8 mouse cellular contexts compared by ENCODE assay signal in genomic region chr15:79326971-79327961, GRCm38 (mm10). TPM values are rescaled to one million over a fixed set of nuclear protein-coding genes. Genes with fewer than 3 reads are reported as not detected.
DNase-seq lines count a peak whose midpoint lies in the region; ATAC-seq lines count a peak whose summit lies in the region.

No protein-coding gene starts in this region.

- H3K4me2 ChIP-seq in heart, embryonic 14.5 days (ENCODE audit: low read length) = peak overlapping the region; percentile 93

- no peaks in the 10 kb centered on the region for H3K9me3 ChIP-seq in heart, embryonic 14.5 days (ENCODE audit: control insufficient read depth, low read length)

- peak; percentile 67 for DNase-seq in adrenal gland, adult 2 months
- no peak for DNase-seq in adrenal gland, postnatal 4 days (ENCODE audit: low spot score in 2 of 2)
- peak; percentile 86 for DNase-seq in MN1 (ENCODE audit: low spot score)
- DNase-seq in cerebellum, postnatal 36 days = peak; percentile 28 to 44
- peak; percentile 75 for DNase-seq in kidney, postnatal 14 days
- DNase-seq in lung, postnatal 10 days = peak; percentile 49
- peak; percentile 52 for DNase-seq in retina, embryonic 14.5 days (ENCODE audit: low spot score)

- peak overlapping the region; percentile 52 to 63 for H3K4me3 ChIP-seq in heart, embryonic 14.5 days (ENCODE audit: control insufficient read depth in 1 of 2, insufficient read depth in 1 of 2, low read depth in 1 of 2, low read length in 2 of 2)

- H3K36me3 ChIP-seq in heart, embryonic 14.5 days (ENCODE audit: control insufficient read depth, insufficient read depth, low read length) = no peaks in the 10 kb centered on the region

- H3K27ac ChIP-seq in heart, embryonic 14.5 days (replicated peaks in 1 of 2; ENCODE audit: control insufficient read depth in 1 of 2, insufficient read depth in 1 of 2, low read depth in 2 of 2, low read length in 2 of 2) = peak overlapping the region; percentile 78 to 83

- 20% methylated on average over 20 of the region's 20 CpGs for WGBS in heart, embryonic 14.5 days

- H3K4me1 ChIP-seq in heart, embryonic 14.5 days (ENCODE audit: control insufficient read depth in 2 of 2, insufficient read depth in 2 of 2, low read length in 2 of 2) = peaks cover 28 to 34% of the 10 kb centered on the region in 2 experiments

- H3K9ac ChIP-seq in heart, embryonic 14.5 days (ENCODE audit: low read length) = peak overlapping the region; percentile 83

- no peaks in the 10 kb centered on the region for H3K27me3 ChIP-seq in heart, embryonic 14.5 days (ENCODE audit: control insufficient read depth, insufficient read depth, low read length)

- no peak for ATAC-seq in heart, embryonic 14.5 days (ENCODE audit: insufficient number of reproducible peaks, insufficient read depth, low FRiP score, low read depth)

RNA-seq across cellular contexts. Expression of gene Pla2g6, which starts 0.9 kb away (rescaled TPM):
- 10 to 100 TPM; 26.1 to 30.6 TPM for total RNA-seq in adrenal gland, adult 2 months (2021)
- polyA plus RNA-seq in adrenal gland, adult 2 months (2012; rRNA removed) = 47.8 and 50.1 TPM in 2 replicates
- total RNA-seq in adrenal gland, postnatal 4 days (2021) = 10 to 100 TPM; 25.3 to 28.2 TPM
- polyA plus RNA-seq in heart, embryonic 14.5 days (2014; fragmentation: Nextera tagmentation; extraction: Ambion mirVana) = 10.9 and 11.7 TPM in 2 replicates

RNA-seq across cellular contexts. Expression of gene Maff, which starts 19.2 kb away (rescaled TPM):
- total RNA-seq in adrenal gland, adult 2 months (2021) = 1 to 10 TPM; 7.2 to 9.5 TPM
- polyA plus RNA-seq in adrenal gland, adult 2 months (2012; rRNA removed) = 3.2 and 3.4 TPM in 2 replicates
- 1 to 10 TPM; 3.2 to 4.6 TPM for total RNA-seq in adrenal gland, postnatal 4 days (2021)
- polyA plus RNA-seq in heart, embryonic 14.5 days (2014; fragmentation: Nextera tagmentation; extraction: Ambion mirVana) = 2.2 and 3.5 TPM in 2 replicates

RNA-seq across cellular contexts. Expression of gene Baiap2l2, which starts 41.9 kb away (rescaled TPM):
- under 1 TPM in 1 of 2 experiments, not detected in 1; 0.24 TPM for total RNA-seq in adrenal gland, adult 2 months (2021)
- polyA plus RNA-seq in adrenal gland, adult 2 months (2012; rRNA removed) = 1.5 and 8.5 TPM in 2 replicates
- 1 to 10 TPM; 2.3 to 5.5 TPM for total RNA-seq in adrenal gland, postnatal 4 days (2021)
- polyA plus RNA-seq in heart, embryonic 14.5 days (2014; fragmentation: Nextera tagmentation; extraction: Ambion mirVana) = 9.1 and 13.9 TPM in 2 replicates

Comparison
In these comparisons a context has a peak if more than half of its experiments do, and no peak if none do; other contexts are left out.
1. DNase-seq: peak in adrenal gland, adult 2 months (single experiment), MN1 (single experiment), cerebellum, postnatal 36 days (2 of 2), kidney, postnatal 14 days (single experiment), lung, postnatal 10 days (single experiment) and retina, embryonic 14.5 days (single experiment); none in adrenal gland, postnatal 4 days (0 of 2).